Mouse (Mus musculus) megakaryocyte, embryonic 14.5 days (primary cell): ENCODE data around the gene Gls2. TPM values are rescaled to one million over a fixed set of nuclear protein-coding genes. Genes with fewer than 3 reads are reported as not detected.

Experiments
- H3K27me3 ChIP-seq: replicated peaks from 2 replicates; pipeline ENCODE3; 2012; ENCODE audit warnings: inconsistent platforms
- H3K36me3 ChIP-seq: replicated peaks from 2 replicates; pipeline ENCODE3; 2012; ENCODE audit warnings: low read length, inconsistent platforms, mixed read lengths
- H3K4me1 ChIP-seq: 2 replicates; pipeline ENCODE4 v1.6.1; 2012; ENCODE audit warnings: inconsistent platforms
- H3K4me3 ChIP-seq: replicated peaks from 2 replicates; pipeline ENCODE3; 2012; ENCODE audit warnings: moderate library complexity, mild to moderate bottlenecking, inconsistent platforms
- H3K9me3 ChIP-seq: 2 replicates; pipeline ENCODE4 v1.6.1; 2012; ENCODE audit warnings: inconsistent platforms
- FLI1 ChIP-seq: IDR thresholded peaks from 2 replicates; pipeline ENCODE4 v1.6.1; 2012; ENCODE audit warnings: low read length, inconsistent platforms, mixed read lengths
- GATA1 ChIP-seq: IDR thresholded peaks from 3 replicates; pipeline ENCODE4 v1.6.1; 2012; ENCODE audit warnings: mixed read lengths, low read length, inconsistent platforms, borderline replicate concordance
- polyA plus RNA-seq: library from polyadenylated mRNA; stranded (reverse); fragments of >175 nt; gene quantifications from 2 replicates; pipeline ENCODE4 v1.2.3, GENCODE M21; 2012; ENCODE audit warnings: low replicate concordance; ENCODE audit not compliant: insufficient read depth

Gls2 gene
- polyA plus RNA-seq, 1 experiment, result 1.8 TPM

DNA sequence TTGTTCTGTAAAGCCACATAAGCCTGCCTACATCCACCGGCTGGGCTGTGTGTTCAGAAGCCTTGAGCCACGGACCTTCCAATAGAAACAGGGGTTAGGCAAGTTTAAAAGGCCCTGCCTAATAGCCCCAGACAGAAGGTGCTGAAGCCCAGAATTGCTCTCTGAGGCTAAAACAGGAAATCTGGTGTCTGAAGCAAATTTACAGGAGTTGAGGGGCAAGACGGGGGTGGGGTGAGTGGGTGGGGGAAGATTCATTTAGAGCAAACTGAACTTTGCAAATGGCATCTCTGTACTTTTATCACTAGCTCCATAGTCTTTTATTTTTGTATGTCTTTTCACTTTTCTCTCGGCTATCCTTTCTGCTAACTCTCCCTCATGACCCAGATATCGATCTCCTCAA lies 36.9 kb downstream of the Gls2 start:
- Histone ChIP-seq H3K9me3 (no peaks in the 10 kb centered on the region), H3K27me3 (peaks cover 3% of the 10 kb centered on the region), H3K4me1 (peaks cover 26% of the 10 kb centered on the region), H3K36me3 (peaks cover 2% of the 10 kb centered on the region), H3K4me3 (peak overlapping the region; percentile 96)
- TF ChIP-seq GATA1 (no peak), FLI1 (no peak)

DNA sequence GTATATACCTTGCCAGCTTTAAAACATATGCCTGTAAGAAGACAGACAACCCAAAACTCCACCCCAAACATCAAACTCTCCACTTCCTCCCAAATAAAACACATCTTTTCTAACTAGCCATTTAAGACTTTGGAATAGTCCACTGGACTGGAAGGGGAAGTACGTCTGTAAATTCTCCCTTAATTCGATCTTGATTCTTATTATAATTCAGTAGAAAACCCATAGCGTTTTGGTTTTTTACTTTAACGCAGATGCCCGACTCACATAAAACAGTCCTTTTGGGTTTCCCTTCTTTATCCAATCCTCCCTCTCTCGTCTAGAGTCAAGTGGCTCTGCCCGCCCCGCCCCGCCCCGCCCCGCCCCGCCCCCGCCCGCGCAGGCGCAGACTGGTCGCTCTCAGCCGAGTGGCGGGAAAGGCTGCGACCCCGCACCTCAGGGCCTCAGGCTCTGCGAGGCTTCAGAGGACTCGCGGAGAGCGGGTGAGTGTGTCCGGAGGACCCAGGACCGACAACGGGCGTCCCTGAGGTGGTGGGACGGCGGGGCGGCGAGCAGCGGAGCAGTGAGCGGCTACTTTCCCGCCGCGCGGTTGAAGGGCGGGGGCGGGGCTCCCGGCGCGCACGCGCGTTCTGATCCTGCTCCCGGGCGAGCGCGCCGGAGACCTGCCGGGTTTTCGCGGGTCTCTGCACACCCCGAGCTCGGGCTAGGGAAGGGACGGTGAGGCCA lies 37.6 kb downstream of the Gls2 start, which contains the start of gene Timeless:
Gene Timeless (plus strand): TSS at position 369 of the 723 bp plus-strand sequence.
- H3K9me3 ChIP-seq, result no peaks in the 10 kb centered on the region
- H3K4me1 ChIP-seq, result peaks cover 29% of the 10 kb centered on the region

DNA sequence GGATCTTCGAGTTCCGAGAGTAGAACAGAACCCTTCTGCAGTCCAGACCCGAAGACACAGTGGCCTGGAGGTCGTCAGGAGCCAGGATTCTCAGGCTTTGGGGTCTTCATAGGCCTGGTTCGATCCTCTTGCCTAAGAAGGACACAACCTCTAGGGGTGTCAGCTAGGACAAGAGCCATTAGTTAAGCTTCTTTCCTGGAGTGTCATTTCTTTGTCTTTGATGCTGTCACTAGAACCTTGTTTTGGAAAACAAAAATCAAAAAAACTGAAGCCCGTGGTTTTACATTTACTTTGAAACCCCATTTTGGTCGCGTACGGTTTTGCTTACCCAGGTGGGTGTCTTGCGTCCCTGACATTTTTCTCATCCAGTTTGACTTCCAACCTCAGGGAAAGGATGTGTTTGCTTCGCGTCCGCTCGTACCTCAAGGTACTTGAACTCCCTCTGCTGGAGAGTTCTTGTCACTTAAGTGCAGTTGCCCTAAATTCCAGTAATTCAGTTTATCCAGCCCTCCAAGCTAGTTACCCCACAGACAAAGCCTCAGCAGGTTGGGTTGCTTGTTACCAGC lies 38.2 kb downstream of the Gls2 start:
- Histone ChIP-seq H3K4me1 (peaks cover 29% of the 10 kb centered on the region), H3K9me3 (no peaks in the 10 kb centered on the region), H3K36me3 (peaks cover 2% of the 10 kb centered on the region), H3K27me3 (no peaks in the 10 kb centered on the region), H3K4me3 (peak overlapping the region; percentile 96)
- TF ChIP-seq FLI1, result no peak
- TF ChIP-seq GATA1, result no peak

More for the DNA sequence above, 37.6 kb downstream of the Gls2 start, which contains the start of gene Timeless:
- TF ChIP-seq GATA1, result no peak
- no peak for TF ChIP-seq FLI1
- H3K36me3 ChIP-seq, result peaks cover 2% of the 10 kb centered on the region
- peaks cover 2% of the 10 kb centered on the region for H3K27me3 ChIP-seq
- peak within 1 kb of the TSS; percentile 96 for H3K4me3 ChIP-seq

DNA sequence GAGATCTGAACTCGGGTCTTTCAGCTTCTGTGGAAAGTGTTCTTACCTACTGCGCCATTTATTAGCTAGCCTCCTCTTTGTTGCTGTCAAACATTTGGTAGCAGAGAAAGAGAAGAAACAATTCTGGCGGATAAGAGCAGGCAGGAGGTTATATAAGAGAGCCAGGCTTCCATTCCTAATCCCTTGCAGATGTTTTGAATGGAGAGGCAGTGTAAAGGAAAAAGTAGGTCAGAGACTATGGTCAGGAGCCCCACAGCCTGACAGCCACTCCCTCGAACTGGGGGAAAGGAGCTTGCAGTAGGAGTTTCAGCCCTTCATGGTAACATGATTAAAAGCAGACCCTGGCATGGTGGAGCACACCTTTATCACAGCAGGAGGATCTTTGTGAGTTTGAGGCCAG lies 42.1 kb downstream of the Gls2 start:
- TF ChIP-seq GATA1 (no peak), FLI1 (no peak)
- Histone ChIP-seq H3K9me3 (no peaks in the 10 kb centered on the region), H3K27me3 (no peaks in the 10 kb centered on the region), H3K4me1 (peaks cover 48% of the 10 kb centered on the region), H3K36me3 (peaks cover 19% of the 10 kb centered on the region), H3K4me3 (no peak overlapping the region)

GRCm38 (mm10) chr10:128237807-128238480 lies 43.7 kb downstream of the Gls2 start:
- H3K27me3 ChIP-seq, result no peaks in the 10 kb centered on the region
- H3K36me3 ChIP-seq, result peaks cover 32% of the 10 kb centered on the region
- no peak overlapping the region for H3K4me3 ChIP-seq
- H3K9me3 ChIP-seq, result no peaks in the 10 kb centered on the region
- H3K4me1 ChIP-seq, result peaks cover 44% of the 10 kb centered on the region
- TF ChIP-seq FLI1, result no peak
- TF ChIP-seq GATA1, result no peak

- no peak overlapping the region for H3K4me3 ChIP-seq
- H3K27me3 ChIP-seq, result no peaks in the 10 kb centered on the region
- peaks cover 42% of the 10 kb centered on the region for H3K36me3 ChIP-seq
- H3K4me1 ChIP-seq, result peaks cover 40% of the 10 kb centered on the region
- H3K9me3 ChIP-seq, result no peaks in the 10 kb centered on the region
- TF ChIP-seq FLI1, result no peak
- TF ChIP-seq GATA1, result no peak
These were observed 44.9 kb downstream of the Gls2 start for GRCm38 (mm10) chr10:128239140-128239539.

DNA sequence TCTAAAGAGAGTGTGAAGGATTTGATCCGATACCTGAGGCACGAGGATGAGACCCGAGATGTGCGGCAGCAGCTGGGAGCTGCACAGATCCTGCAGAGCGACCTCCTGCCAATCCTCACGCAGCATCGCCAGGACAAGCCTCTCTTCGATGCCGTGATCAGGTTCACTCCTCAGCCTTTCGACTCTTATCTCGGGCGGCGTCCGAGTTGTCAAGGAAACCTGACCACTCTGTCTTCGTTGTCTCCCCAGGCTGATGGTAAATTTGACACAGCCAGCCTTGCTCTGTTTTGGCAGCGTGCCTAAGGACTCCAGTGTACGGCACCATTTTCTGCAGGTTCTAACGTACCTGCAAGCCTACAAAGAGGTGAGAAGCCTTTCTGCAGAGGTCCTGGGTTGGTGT lies 45.9 kb downstream of the Gls2 start:
- peaks cover 50% of the 10 kb centered on the region for H3K36me3 ChIP-seq
- no peaks in the 10 kb centered on the region for H3K27me3 ChIP-seq
- TF ChIP-seq FLI1, result no peak
- no peak for TF ChIP-seq GATA1
- peaks cover 35% of the 10 kb centered on the region for H3K4me1 ChIP-seq
- no peaks in the 10 kb centered on the region for H3K9me3 ChIP-seq
- no peak overlapping the region for H3K4me3 ChIP-seq

GRCm38 (mm10) chr10:128243252-128243651 lies 49.0 kb downstream of the Gls2 start:
- Histone ChIP-seq H3K36me3 (peaks cover 78% of the 10 kb centered on the region), H3K4me3 (no peak overlapping the region), H3K4me1 (peaks cover 30% of the 10 kb centered on the region), H3K27me3 (no peaks in the 10 kb centered on the region), H3K9me3 (no peaks in the 10 kb centered on the region)
- TF ChIP-seq FLI1 (no peak), GATA1 (no peak)

GRCm38 (mm10) chr10:128244121-128244520 lies 49.9 kb downstream of the Gls2 start:
- TF ChIP-seq FLI1, result no peak
- TF ChIP-seq GATA1, result no peak
- Histone ChIP-seq H3K36me3 (peaks cover 87% of the 10 kb centered on the region), H3K4me3 (no peak overlapping the region)

More at GRCm38 (mm10) chr10:128244121-128244520, 49.9 kb downstream of the Gls2 start:
- no peaks in the 10 kb centered on the region for H3K27me3 ChIP-seq
- H3K9me3 ChIP-seq, result no peaks in the 10 kb centered on the region
- peaks cover 23% of the 10 kb centered on the region for H3K4me1 ChIP-seq
